Mouse (Mus musculus) hematopoietic stem cell, adult 5-6 weeks (primary cell): Measurements from ENCODE around the gene Plxnb2. TPM values are rescaled to one million over a fixed set of nuclear protein-coding genes. Genes with fewer than 3 reads are reported as not detected.

ENCODE experiments used
- ATAC-seq, 2 experiments: fragments of 125-278 bp in 1 of 2; replicated peaks in 1 of 2; 2 replicates each; pipeline ENCODE4 v1.8.0; 2016 to 2017; ENCODE audit warnings: inconsistent platforms in 2 of 2, mild to moderate bottlenecking in 2 of 2, moderate number of reproducible peaks in 2 of 2, low read depth in 1 of 2, moderate TSS enrichment in 1 of 2; ENCODE audit not compliant: low FRiP score in 2 of 2, poor library complexity in 2 of 2, severe bottlenecking in 2 of 2, insufficient read depth in 1 of 2, low TSS enrichment in 1 of 2
- total RNA-seq: library from RNA; stranded (forward); fragments of 172-1452, 232-1000 nt; gene quantifications from 2 replicates; pipeline ENCODE4 v1.2.3, GENCODE M21; 2017

Plxnb2 gene
- 13.9 and 23.7 TPM in 2 replicates for total RNA-seq

DNA sequence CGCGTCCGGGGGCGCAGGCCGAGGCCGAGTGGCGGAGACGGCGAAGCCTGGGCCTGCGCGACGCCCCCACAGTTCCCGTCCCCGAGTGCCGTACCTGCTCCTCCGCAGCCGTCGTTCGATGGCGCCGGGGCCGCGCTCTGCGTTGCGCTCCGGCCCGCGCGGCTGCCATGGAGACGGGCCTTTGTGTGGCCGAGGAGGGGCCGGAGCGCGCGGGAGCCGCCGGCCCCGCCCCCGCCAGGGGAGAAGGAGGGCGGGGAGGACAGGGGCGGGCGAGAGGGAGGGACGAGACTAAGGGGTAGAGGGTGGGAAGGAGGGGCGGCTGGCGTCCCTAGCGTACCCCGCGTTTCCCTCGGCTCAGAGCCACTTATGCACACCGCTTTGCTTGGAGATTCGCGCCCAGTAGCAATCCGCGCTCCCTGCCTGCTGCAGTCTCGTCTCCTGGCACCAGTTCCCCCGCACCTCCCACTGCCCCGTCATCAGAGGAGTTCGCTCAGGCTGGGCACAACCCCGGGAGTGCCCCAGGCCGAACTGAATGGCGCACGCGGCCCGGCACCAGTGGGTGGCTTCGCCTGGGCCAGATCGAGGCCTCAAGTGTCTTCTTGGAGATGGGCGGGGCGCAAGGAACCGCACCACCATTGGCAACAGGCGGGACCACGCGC lies at the start of gene Plxnb2:
Gene Plxnb2 (minus strand): TSS at position 218 of the 659 bp plus-strand sequence.
- peak; percentile 20 to 22; a peak in 2 of 4 replicates for ATAC-seq

DNA sequence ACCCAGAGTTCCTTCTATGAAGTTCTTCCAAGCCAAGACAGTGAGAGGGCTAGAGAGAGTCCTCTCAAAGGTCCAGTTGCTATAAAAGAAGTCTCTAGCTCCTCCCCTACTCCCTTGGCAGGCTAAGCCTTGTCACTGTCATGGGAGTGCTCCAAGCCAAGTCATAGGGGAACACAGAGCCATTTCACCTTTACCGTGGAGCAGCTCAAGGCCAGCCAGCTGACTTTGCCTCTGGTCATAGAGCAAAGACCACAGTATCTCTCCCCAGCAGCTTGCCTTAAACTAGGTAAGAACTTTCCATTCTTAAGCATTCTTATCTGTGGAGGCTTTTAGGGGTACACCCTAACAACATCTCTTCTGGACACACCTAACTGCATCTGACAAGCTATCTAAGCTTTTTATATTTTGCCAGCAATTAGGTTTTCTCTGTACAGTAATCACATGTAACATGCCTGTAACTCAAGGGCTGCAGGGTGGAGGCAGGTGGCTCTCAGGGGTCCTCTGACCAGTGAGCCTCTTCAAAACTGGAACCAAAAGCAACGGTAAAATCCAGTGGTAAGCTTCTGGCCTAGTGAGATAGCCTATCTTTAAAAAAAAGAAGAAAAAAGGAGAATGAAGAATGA lies 35.1 kb upstream of the Plxnb2 start:
- peak; percentile 21 to 24; a peak in 2 of 4 replicates for ATAC-seq

DNA sequence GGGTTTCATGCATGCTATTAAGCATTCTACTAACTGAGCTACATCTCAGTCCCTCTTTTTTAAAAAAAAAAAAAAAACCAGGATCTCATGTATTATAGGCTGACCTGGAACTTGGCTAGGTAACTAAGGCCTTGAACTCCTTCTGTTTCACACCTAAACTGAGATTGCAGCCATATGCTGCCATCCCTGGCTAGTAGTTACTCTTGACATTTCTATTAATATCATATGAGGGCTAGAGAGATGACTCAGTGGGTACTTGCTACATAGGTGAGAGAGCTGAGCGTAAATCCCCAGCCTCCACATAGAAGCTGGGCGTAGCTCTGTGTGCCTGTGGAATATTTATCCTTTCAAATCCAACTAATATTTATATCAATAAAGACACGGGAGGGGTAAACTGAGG lies 34.4 kb upstream of the Plxnb2 start:
- no peak for ATAC-seq

DNA sequence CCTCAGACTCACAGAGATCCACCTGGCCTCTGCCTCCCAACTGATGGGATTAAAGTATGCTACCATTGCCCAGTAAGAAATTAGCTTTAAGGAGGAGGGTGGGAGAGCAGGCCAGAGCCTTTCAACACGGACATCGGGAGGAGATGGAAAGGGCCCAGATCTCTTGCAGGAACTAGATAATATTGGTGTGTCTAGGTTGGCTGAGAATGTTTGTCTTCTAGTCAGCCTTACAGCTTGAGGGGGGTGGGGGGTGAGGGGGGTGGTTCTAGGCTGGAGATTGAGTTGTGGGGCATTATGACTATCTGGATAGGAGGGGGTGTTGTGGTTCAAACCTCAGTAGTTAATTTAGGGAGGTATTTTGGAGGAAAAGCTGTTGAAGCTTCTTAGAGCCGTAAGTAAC lies 32.9 kb upstream of the Plxnb2 start:
- no peak for ATAC-seq

DNA sequence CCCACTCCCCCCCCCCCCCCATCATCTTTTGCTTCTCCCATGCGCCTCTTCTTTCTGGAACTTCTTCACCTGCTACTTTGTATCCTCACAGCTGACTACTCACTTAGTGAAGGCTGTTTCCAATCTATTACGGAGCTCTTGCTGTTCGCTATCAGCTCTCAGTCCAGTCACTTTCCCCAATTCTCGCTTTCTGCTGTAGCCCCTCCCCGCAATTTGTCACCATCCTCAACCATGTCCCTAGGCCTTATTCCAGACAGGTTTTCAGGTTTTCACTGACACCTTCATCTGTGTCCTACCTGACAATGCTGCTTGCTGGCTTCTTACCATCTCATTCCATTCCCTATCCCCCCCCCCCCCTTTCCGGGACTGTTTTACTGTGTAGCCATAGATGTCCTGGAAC lies 31.9 kb upstream of the Plxnb2 start:
- no peak for ATAC-seq

DNA sequence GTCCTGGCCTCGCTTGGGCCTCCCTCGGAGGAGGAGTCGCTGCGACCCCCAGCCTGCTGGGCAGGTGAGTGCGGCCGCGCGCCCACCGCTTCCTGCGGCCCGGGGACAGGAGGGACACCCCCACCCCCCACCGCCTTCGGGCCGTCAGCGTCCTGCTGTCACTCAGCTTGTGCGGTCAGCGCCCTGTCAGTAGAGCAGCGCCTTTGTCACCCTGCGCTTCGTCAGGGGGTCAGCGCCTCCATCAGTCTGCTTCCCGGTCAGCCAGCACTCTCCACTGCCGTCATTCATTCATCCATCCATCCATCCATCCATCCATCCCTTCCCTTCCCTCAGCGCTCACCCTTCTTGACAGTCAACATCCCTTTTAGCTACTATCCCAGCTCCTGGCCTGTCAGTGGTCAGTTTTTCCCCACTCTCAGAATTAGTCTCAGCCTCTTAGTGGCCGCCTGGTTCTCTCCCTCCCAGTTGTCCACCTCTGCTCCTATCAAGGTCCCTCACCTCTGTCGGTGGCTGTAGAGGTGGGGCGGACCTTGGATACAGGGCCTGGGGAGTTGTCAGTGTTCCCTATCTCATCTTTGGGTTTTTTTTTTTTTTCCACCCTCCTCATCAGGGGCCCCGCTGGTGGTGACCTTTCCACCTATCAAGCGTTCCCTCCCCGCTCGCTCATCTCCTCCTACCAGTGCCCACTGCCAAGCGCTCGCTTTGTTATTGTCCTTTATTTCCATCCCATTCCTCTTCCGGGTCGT lies 31.3 kb upstream of the Plxnb2 start:
- ATAC-seq: peak in 1 of 2 experiments; percentile 14; a peak in 1 of 4 replicates

DNA sequence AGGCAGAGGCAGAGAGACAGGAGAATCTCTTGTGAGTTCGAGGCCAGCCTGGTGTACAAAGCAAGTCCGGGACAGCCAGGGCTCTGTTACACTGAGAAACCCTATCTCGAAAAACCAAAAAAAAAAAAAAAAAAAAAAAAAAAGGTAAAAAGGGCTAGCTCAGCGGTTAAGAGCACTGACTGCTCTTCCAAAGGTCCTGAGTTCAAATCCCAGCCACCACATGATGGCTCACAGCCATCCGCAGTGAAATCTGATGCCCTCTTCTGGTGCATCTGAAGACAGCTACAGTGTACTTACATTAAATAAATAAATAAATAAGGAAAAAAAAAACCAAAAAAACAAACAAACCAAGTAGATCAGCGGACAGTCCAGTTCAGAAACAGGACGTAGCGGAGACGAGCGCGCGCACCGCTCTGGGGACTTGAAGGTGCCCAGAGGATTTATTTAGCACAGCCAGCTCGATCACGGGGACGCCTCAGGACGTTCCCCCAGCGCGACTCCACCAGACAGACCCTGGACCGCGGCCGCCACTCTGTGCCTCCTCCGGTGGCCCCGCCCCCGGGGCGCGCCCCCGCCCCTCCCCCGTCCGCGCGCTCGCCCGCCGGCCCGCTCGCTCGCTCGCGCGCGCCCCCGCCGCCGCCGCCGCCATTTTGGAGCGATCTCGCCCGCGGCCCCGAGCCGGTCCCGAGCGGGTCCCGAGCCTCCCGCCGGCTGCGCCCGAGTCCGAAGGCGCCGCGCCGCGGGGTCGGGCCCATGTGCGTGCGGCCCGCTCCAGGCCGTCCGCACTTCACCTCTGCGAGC lies 30.5 kb upstream of the Plxnb2 start, which contains the start of gene Ppp6r2:
Gene Ppp6r2 (plus strand): TSS at position 639 of the 801 bp plus-strand sequence.
- peak; percentile 47 to 57; a peak in 3 of 4 replicates for ATAC-seq

DNA sequence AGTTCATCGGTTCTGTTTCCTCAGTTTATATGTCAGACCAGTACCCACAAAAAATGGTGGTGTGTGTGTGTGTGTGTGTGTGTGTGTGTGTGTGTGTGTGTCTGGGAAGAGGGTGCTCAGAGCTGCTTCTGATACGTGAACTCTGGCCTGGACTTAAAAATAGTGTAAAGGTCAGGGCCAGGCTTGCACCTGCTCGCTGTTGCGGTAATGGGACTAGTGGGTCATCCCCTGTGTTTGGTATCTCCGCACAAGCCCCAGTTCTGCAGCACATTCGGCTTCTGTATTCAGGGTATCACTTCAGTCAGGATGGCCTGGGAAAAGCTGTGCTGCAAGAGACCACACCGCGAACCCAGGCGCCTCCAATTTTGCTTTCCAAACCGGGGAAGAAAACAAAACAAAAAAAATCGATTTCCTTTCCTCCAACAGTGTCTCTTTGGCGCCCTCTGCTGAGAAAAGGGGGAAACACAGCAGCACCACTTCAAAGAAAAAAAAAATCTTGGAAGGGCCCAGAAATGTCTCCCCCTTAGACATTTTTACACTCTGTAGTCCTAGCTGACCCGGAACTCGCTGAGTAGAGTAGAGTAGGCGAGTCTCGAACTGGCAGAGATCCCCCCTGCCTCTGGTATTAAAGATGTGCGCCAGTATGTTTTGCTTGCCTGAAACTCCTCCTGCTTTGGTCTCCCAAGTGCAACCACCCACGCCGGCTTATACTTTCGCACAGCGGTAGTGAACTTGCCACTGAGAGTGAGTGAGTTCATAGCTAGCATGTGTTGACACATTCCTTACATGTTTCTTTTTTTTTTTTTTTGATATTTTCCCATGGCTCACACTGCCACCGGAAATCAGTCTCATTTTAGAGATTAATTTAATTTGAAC lies 29.5 kb upstream of the Plxnb2 start:
- ATAC-seq: peak; percentile 61 to 82

DNA sequence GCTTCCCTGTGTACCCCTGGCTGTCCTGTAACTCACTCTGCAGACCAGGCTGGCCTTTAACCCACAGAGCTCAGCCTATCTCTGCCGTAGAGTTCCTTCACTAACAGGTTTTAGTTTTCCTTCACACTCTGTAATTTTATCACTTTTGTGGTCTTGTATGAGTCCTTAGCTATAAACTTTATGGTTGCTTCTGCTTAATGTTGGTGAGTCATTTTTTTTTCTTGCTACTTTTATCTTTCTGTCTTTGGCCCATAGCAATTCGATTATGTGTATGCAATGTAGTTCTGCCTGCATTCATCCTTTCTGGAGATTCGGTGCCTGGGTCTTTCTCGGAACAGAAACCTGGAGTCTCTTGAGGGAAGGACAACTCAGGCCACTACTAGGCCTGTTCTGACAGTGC lies 26.9 kb upstream of the Plxnb2 start:
- ATAC-seq: no peak

DNA sequence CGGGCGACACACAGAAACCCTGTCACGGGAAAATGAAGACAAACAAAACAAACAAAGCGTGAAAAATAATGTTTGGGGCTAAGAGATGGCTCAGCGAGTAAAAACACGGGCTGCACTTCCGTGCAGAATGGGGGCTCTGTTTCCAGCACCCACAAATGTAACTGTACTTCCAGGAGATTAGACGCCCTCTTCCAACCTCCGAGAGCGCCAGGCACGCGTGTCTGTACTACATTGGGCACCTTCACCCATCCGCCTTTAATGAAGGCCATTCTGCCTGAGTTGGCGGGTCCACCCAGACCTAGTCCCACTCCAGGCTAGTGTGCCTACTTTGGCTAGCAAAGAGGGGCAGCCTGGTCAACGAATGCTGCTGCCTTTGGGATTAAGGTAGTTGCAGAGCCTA lies 16.5 kb upstream of the Plxnb2 start:
- no peak for ATAC-seq

DNA sequence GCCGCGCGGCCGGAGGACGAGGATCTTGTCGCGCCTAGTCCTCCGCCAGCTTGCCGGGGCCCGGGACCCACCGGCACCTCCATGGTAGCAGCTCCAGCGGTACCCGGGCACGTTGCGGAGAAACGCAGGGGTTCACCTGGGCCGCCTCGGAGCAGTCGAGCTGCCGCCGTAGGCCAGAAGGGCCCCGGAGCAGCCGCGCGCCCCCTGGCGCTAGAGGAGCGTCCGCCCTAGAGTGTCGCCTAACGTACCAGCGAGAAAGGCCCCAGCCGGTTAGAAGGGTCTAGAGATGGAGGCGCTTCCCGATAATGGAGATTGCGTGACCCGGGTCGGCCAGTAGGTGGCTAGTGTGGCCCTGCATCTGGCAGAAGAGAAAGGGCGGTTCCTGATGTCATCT lies 15.7 kb upstream of the Plxnb2 start, which contains the start of gene Dennd6b:
Gene Dennd6b (minus strand): TSS at position 184 of the 394 bp plus-strand sequence.
- ATAC-seq: peak; percentile 96 to 98

DNA sequence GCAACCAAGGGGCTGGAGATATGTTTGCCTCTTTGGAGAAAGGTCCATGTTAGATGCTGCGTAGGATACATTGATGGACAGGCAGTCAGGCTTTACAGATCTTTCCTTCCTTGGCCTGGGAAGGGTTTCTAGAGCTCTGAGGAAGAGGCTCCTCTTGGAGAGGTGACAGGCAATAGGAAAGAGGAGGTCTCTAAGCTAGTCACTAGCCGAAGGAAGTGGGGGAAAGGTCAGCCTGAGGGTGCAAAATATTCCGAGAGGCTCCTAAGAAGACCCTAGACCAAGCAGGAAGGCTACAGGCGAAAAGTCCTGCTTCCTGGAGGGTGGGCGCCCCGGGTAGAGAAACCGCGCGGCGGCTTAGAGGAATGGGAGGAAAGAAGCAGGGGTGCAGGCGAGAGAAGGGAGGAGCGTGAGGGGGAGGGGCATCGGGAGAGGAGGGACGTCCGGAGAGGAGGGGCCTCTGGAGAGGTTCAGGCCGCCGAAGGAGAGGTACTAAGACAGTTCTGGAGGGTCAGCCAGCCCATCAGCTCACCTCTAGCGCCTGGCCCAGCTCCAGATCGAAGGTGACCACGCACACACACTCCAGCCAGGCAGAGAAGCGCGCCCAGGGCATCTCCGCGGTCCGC lies 15.2 kb upstream of the Plxnb2 start:
- peak; percentile 78 to 86 for ATAC-seq

DNA sequence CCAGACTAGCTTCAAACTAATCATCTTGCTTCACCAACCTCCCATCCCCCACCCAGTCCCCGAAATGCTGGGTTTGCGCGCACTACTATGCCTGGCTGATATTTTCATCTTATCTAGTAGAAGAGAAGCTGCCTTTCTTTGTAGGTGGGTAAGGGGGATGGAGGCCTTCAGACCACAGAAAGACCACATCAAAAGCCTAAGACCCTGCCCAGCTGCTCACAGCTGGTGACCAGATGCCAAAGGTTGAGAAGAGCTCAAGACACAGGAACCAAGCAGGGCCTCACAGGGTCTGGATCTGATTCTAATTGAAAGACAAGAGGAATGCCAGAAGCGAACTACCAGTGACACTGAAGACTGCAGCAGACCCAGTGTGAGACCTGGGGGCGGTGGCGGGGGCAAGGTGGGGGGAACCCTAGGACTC lies 14.7 kb upstream of the Plxnb2 start:
- no peak for ATAC-seq

DNA sequence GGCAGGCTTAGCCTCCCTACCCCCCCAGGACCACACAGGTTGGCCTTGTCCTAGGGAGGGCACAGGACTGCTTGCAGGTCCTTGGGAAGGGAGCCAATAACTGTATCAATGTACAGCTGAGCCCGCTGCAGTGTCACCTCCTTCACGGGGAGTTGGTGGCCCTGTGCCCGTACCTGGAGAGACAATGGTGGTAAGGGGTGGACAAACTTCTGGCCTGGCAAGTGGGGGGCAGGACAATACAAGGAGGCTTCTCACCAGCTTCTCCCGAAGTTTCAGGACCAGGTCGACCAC lies 4.3 kb upstream of the Plxnb2 start:
- no peak for ATAC-seq

DNA sequence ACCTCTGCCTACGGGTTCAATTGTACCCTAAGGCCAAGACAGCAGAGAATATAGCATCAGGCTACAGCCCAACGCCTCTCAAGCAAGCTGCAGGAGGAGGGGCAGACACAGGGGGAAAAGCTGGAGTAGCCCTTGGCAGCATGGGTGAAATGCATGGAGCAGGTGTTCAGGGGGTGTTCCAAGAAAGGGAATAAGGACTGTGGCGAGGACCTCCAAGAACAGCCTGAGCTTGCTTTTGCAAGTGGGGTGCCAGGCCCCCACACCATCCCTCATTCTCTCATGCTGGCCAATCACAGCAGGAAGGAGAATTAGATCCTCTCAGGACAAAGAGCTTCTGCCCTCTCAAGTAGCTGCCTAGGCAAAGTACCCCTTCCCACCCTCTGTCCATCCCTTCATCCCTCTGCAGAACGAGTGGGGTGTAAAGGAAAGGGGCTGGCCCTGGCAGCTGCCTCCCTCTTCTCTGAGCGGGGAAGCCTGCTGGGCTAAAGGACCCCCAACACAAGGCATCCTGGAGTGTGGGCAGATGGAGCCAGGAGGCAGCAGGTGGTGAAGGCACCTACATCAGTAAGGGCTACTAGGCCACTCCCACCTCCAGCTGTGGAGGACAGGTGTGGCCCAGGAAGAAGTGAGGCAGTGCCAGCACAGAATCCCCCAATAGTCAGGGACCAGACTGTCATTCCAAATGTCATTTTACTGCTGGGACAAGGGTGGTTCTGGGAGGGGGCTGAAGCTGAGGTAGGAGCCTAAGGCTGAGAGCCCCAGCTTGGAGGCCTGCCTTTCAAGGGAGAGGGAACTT lies 3.8 kb upstream of the Plxnb2 start:
- no peak for ATAC-seq

DNA sequence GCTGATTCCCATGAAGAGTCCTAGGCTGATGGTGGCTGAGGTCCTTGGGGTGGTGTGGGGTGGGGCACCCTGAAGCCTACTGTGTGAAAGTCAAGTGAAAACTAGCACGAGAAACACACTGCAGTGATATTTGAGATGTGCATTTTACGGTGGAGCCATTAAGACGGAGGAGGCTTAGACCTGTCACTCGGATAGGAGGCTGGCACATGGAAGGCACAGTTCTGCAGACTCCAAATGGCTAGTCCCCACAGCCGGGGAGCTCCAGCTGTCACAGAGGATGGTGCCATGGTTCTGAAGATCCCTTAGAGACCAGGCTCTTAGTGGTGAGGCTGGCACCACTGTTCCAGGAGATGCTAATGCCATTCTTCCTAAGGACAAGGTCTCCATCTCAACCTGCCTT lies 2.3 kb upstream of the Plxnb2 start:
- ATAC-seq: no peak
